Mouse (Mus musculus) urinary bladder, postnatal 14 days (tissue): ENCODE data around the gene Arl3.
A peak's percentile ranks its signal among the peaks of the same experiment; 100 is the strongest.

ENCODE experiments used
- DNase-seq: peaks from one replicate; pipeline ENCODE4 v3.0.0; 2021; ENCODE audit warnings: low spot score

Arl3 gene

DNA sequence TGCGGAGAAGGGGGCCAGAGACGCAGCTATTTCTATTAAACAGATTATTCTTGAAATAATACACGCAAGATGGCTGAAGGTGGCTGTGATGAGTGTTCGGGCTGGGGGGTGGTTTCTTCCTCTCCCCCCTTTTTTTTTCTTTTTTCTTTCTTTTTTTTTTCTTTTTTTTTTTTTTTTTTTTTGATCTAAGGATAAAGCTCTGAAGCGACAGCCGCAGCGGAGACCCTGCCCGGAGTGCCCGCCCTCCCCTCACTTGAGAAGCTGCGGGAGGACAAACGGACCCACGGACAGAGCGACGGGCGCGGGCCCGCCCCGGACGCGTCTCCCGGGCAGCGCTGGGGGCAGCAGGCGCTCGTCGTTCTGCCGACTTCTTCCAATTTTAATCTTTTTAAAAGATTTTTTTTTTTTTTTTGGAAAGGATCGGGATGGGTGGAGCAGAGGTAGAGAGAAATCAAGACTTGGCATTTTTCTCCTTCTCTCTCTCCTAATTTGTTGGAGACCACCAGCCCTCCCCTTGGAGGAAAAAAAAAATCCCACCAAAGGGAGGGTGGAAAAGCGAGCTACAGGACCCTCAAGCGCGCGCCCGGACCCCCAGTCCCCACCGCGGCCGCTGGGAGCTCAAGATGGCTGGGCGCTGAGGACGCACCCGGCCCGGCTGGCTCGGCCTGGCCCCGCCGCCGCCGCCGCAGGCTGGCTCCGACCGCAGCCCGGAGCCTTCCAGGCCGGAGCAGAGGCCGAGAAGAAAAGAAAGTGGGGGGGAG, 72.2 kb downstream of the Arl3 start:
- DNase-seq = peak; percentile 58

- peak; percentile 99 for DNase-seq
Measured at GRCm38 (mm10) chr19:46499836-46500580, 73.0 kb downstream of the Arl3 start.

DNA sequence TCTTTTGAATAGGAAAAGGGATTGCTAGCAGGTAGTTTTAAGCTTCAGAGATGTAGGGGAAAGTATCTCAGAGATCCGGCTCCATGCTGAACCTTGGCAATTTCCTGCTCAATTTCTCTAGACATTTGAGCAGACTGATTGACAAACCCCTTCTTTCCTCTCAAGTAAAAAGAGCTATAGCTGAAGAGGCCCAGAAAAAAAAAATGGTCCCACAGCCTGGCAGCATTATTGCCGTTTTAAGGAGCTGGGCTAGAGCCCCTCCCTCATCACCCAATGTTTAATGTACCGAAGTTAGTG, 73.5 kb downstream of the Arl3 start:
- DNase-seq = no peak

GRCm38 (mm10) chr19:46497230-46497629, 75.8 kb downstream of the Arl3 start:
- DNase-seq = no peak

- DNase-seq = no peak
Measured at GRCm38 (mm10) chr19:46495136-46495535, 77.9 kb downstream of the Arl3 start.

DNA sequence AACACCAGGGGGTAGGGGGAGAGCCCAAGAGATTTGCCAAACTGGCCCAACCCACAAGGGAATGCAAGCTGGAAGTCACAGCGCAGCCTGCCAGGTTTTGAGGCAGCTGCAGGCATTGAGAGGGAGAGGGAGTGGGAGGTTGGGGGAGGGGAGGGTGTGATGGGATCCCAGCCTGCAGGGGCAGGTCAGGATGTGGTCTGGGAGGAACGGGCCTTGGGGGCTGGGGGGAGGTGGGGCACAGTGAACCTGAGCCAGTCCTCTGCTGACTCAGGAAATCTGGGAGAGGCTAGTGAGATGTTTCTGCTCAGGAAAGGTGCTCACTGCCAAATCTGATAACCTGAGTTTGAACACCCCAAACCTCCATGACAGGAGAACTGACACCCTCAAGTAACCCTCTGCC, 82.4 kb downstream of the Arl3 start:
- peak; percentile 61 for DNase-seq

- DNase-seq = no peak
Measured at GRCm38 (mm10) chr19:46489448-46489847, 83.5 kb downstream of the Arl3 start.

GRCm38 (mm10) chr19:46486709-46487108, 86.3 kb downstream of the Arl3 start:
- no peak for DNase-seq

GRCm38 (mm10) chr19:46485847-46486246, 87.2 kb downstream of the Arl3 start:
- no peak for DNase-seq

GRCm38 (mm10) chr19:46484518-46484917, 88.5 kb downstream of the Arl3 start:
- peak; percentile 74 for DNase-seq

DNA sequence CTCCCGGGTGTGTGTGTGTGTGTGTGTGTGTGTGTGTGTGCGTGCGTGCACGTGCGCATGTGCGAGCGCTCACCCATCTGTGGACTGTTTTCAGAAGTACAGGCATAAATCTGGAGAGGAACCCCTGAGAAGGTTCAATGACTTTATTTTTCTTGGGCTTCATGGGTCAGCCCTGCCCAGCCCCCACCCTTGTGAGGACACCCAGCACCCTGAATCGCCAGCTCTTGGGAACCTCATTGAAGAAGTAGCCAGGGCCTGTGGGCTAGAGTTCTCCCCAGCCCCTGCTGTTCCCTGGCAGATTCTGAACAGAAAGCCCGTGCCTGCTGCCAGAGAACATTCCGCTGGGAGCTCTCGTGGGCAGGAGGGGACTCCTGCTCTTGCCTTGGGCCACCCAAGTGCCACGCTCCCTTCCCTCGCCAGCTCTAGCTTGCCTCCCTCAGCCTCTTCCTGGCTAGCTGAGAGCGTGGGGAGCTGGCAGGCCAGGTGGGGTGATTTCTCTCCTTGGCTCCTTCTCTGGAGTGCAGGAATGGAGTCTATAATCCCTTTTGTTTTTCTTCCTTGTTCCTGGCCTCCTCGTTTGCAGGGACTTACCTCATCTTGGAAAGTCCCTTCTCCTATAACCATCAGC, 89.2 kb downstream of the Arl3 start:
- DNase-seq = no peak

DNA sequence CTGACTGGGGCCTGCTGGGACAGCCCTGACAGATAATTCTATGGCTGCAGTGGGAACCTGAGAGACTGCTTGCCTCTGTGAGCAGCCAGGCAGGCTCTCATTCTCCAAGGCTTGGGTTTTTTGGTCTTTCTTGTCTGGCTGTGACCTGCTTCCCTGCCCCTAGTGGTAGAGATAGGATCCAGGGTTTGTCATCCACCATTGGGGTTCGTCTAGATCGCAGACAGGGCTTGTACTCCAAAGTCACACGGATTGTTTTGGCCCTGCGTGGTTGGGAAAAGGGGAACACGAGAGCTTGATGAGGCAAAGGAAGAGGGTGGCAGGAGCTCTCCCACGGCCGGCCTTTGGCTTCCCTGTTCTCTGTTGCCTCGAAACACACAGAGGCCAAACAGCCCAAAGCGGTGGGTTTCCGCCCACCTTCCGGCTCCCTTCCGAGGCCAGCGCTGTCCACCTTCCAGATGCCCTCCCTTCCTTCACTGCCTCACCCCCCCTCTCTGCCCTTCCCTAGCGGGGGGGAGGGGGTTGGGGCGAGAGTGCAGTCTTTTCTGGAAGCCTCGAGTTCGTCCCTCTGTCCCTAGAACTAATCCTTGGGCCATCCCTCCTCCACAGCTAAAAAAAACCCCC, 90.0 kb downstream of the Arl3 start:
- no peak for DNase-seq

- no peak for DNase-seq
Measured at GRCm38 (mm10) chr19:46481756-46482155, 91.2 kb downstream of the Arl3 start.

DNA sequence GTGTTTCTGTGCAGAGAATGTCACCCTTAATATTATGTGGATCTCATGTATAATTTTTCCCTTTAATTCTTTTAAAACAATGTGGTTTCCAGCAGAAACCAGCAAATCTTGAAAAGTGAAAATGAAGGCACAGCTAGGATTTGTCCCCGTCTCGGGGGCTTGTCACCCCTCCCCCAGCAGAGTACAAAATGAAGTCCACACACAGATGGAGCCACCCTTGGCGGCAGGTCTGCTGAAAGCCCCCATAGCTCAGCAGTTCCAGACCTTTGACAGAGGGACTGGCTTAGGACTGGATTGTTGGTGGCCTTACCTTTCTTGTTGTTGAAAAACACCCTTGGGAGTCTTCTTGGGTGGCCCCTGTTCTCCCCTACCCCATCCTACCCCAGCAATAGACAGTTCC, 91.6 kb downstream of the Arl3 start:
- no peak for DNase-seq
